Mouse (Mus musculus) ES-E14 (cell line): ENCODE measurements around the gene Fam172a.

Source experiments
- CHD2 ChIP-seq: IDR thresholded peaks from 2 replicates; pipeline ENCODE4 v1.6.1; 2014; ENCODE audit warnings: mild to moderate bottlenecking, low read depth, low read length, inconsistent platforms
- MAFK ChIP-seq: IDR thresholded peaks from 2 replicates; pipeline ENCODE4 v1.6.1; 2014; ENCODE audit warnings: mild to moderate bottlenecking, low read depth, low read length, inconsistent platforms; ENCODE audit not compliant: insufficient read depth
- ZC3H11A ChIP-seq: IDR thresholded peaks from 2 replicates; pipeline ENCODE4 v1.6.1; 2012; ENCODE audit warnings: low read depth, mild to moderate bottlenecking, inconsistent platforms, low read length, borderline replicate concordance
- ZNF384 ChIP-seq: IDR thresholded peaks from 2 replicates; pipeline ENCODE4 v1.6.1; 2012; ENCODE audit warnings: low read depth, low read length, inconsistent platforms

DNA sequence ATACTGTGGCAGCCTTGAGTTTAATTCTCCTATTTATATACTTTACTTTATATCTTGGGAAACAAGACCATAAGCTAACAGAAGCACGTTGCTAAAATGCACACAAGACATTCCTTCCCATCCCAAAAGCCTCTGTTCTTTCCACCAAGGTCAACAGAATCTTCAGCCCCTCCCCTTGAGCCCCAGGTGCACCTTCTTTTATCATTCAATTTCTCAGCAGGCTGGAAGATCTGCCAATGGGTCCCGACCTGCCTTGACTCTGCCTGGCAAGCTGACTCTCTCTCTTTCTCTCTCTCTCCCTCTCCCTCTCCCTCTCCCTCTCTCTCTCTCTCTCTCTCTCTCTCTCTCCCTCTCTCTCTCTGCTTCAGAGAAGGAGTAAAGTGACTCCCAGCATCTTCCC lies 13.2 kb upstream of the Fam172a start:
- TF ChIP-seq MAFK (no peak), CHD2 (no peak), ZNF384 (no peak), ZC3H11A (no peak)
